Mouse (Mus musculus) heart, postnatal 0 days (tissue): ENCODE data around the gene Gm2310. TPM values are rescaled to one million over a fixed set of nuclear protein-coding genes. Genes with fewer than 3 reads are reported as not detected.
A peak's percentile ranks its signal among the peaks of the same experiment; 100 is the strongest.

Experiments used
- ATAC-seq: fragments of 200-750 bp; cut with Nextera tagmentation; 2 replicates; pipeline ENCODE4 v1.8.0; 2017; ENCODE audit warnings: low read depth, moderate number of reproducible peaks, moderate library complexity; ENCODE audit not compliant: insufficient read depth
- DNase-seq: peaks from one replicate; pipeline ENCODE4 v3.0.0-alpha.2; 2016; ENCODE audit warnings: low spot score
- H3K27ac ChIP-seq: fragments of 300-500 bp; sonication (generic); 2 replicates; pipeline ENCODE4 v1.5.1; 2014; ENCODE audit warnings: low read depth, mild to moderate bottlenecking
- H3K27me3 ChIP-seq: fragments of 300-500 bp; sonication (generic); 2 replicates; pipeline ENCODE4 v1.6.1; 2014; ENCODE audit warnings: low read length, mixed read lengths; ENCODE audit not compliant: control insufficient read depth, insufficient read depth
- H3K36me3 ChIP-seq: fragments of 300-500 bp; sonication (generic); replicated peaks from 2 replicates; pipeline ENCODE4 v1.6.1; 2014; ENCODE audit warnings: low read length, mixed read lengths; ENCODE audit not compliant: control insufficient read depth, insufficient read depth
- H3K4me1 ChIP-seq: fragments of 300-500 bp; sonication (generic); 2 replicates; pipeline ENCODE4 v1.6.1; 2014; ENCODE audit warnings: antibody characterized with exemption; ENCODE audit not compliant: control insufficient read depth, insufficient read depth
- H3K4me2 ChIP-seq: fragments of 300-500 bp; sonication (generic); 2 replicates; pipeline ENCODE4 v1.6.1; 2014; ENCODE audit warnings: low read depth, mild to moderate bottlenecking, low read length, moderate library complexity
- H3K4me3 ChIP-seq: fragments of 300-500 bp; sonication (generic); 2 replicates; pipeline ENCODE4 v1.5.1; 2014; ENCODE audit warnings: low read depth, low read length
- H3K9ac ChIP-seq: fragments of 300-500 bp; sonication (generic); replicated peaks from 2 replicates; pipeline ENCODE4 v1.6.1; 2014; ENCODE audit warnings: low read depth, low read length, mixed read lengths
- H3K9me3 ChIP-seq: fragments of 300-500 bp; sonication (generic); replicated peaks from 2 replicates; pipeline ENCODE4 v1.6.1; 2016; ENCODE audit warnings: low read length; ENCODE audit not compliant: control insufficient read depth
- CTCF ChIP-seq: IDR thresholded peaks from 2 replicates; pipeline ENCODE4 v1.5.1; 2016; ENCODE audit warnings: antibody characterized with exemption, control low read depth, low read depth
- EP300 ChIP-seq: IDR thresholded peaks from 2 replicates; pipeline ENCODE4 v1.6.1; 2016; ENCODE audit warnings: antibody characterized with exemption, low read depth
- WGBS: fragments of 180-500 bp; shearing (Covaris S2); extraction: QIAGEN DNeasy Blood & Tissue Kit; methylation state at CpG from one replicate; pipeline ENCODE4 v1.1.7; 2014; 5-methylcytosine and 5-hydroxymethylcytosine counted together
- polyA plus RNA-seq: library from polyadenylated mRNA; unstranded; fragments of >200 nt; fragmentation: Nextera tagmentation; extraction: Ambion mirVana; gene quantifications from 2 replicates; pipeline ENCODE4 v1.2.1, GENCODE M21; 2015
- total RNA-seq: library from RNA; depleted of rRNA; stranded (reverse); fragments of >200 nt; gene quantifications from 2 replicates; pipeline ENCODE4 v1.2.3, GENCODE M21; 2014; ENCODE audit warnings: low replicate concordance

Gene Gm2310
- total and polyA plus RNA-seq, 2 experiments from 2014 or later, result not detected

- no peaks in the 10 kb centered on the region for H3K27me3 ChIP-seq
- no peak overlapping the region for H3K9ac ChIP-seq
- no peak overlapping the region for H3K4me2 ChIP-seq
- H3K4me3 ChIP-seq, result no peak overlapping the region
- WGBS, result 70% methylated on average over 1 of the region's 1 CpGs
- no peaks in the 10 kb centered on the region for H3K36me3 ChIP-seq
- no peak overlapping the region for H3K27ac ChIP-seq
- H3K4me1 ChIP-seq, result peaks cover 4% of the 10 kb centered on the region; the same call in 1 of the 2 replicates
- ATAC-seq (no peak), DNase-seq (no peak)
- TF ChIP-seq EP300, result no peak
- no peaks in the 10 kb centered on the region for H3K9me3 ChIP-seq
Observed at GRCm38 (mm10) chr15:8563423-8564194, 43.9 kb upstream of the Gm2310 start.

GRCm38 (mm10) chr15:8562776-8563175, 43.0 kb upstream of the Gm2310 start:
- no peak for DNase-seq
- no peaks in the 10 kb centered on the region for H3K27me3 ChIP-seq
- no peak for ATAC-seq
- no peak overlapping the region for H3K4me2 ChIP-seq
- H3K9me3 ChIP-seq, result no peaks in the 10 kb centered on the region
- no peaks in the 10 kb centered on the region for H3K4me1 ChIP-seq
- H3K9ac ChIP-seq, result no peak overlapping the region
- WGBS, result 71% methylated on average over 7 of the region's 7 CpGs
- TF ChIP-seq CTCF (no peak), EP300 (no peak)
- no peaks in the 10 kb centered on the region for H3K36me3 ChIP-seq
- no peak overlapping the region for H3K27ac ChIP-seq
- no peak overlapping the region for H3K4me3 ChIP-seq

DNA sequence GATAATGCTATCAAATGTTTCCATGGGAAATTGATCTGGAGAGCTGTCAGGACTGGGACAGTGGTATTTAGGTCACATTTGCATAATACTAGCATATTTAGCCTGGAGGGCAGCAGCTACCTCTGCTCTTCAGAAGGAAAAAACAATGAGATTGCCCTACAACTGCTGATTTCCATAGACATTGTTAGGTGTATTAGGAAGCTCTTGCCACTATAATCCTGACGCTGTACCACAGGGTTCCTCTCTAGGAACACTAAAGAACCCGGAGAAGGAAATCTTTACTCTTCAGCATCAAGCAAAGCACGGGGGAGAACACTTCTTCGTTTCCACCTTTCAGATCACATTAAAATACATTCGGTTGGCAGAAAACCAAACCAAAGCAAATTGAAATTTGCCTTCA, 11.4 kb upstream of the Gm2310 start:
- Histone ChIP-seq H3K27me3 (no peaks in the 10 kb centered on the region), H3K4me1 (no peaks in the 10 kb centered on the region), H3K9ac (no peak overlapping the region), H3K27ac (no peak overlapping the region), H3K4me3 (no peak overlapping the region), H3K4me2 (no peak overlapping the region), H3K9me3 (no peaks in the 10 kb centered on the region), H3K36me3 (no peaks in the 10 kb centered on the region)
- ATAC-seq (no peak), DNase-seq (no peak)
- no peak for TF ChIP-seq CTCF
- no peak for TF ChIP-seq EP300
- 84% methylated on average over 5 of the region's 5 CpGs for WGBS

GRCm38 (mm10) chr15:8512957-8513356, 6.8 kb downstream of the Gm2310 start:
- Histone ChIP-seq H3K36me3 (no peaks in the 10 kb centered on the region), H3K9me3 (no peaks in the 10 kb centered on the region), H3K9ac (no peak overlapping the region), H3K4me1 (no peaks in the 10 kb centered on the region), H3K27ac (no peak overlapping the region), H3K4me2 (no peak overlapping the region), H3K27me3 (no peaks in the 10 kb centered on the region), H3K4me3 (no peak overlapping the region)
- 75% methylated on average over 5 of the region's 5 CpGs for WGBS
- no peak for TF ChIP-seq CTCF
- TF ChIP-seq EP300, result no peak
- DNase-seq (no peak), ATAC-seq (no peak)

- WGBS, result 53% methylated on average over 9 of the region's 9 CpGs
- TF ChIP-seq CTCF, result no peak
- ATAC-seq (no peak), DNase-seq (no peak)
- H3K4me1 ChIP-seq, result no peaks in the 10 kb centered on the region
- H3K27ac ChIP-seq, result peak overlapping the region; percentile 53; the same call in 1 of the 2 replicates
- no peaks in the 10 kb centered on the region for H3K36me3 ChIP-seq
- H3K4me2 ChIP-seq, result peak overlapping the region; percentile 10; the same call in 1 of the 2 replicates
- H3K4me3 ChIP-seq, result 0 out of 2 replicates have a peak overlapping the region, but pooled peaks have one; percentile 9
- no peaks in the 10 kb centered on the region for H3K9me3 ChIP-seq
- H3K9ac ChIP-seq, result no peak overlapping the region
- no peaks in the 10 kb centered on the region for H3K27me3 ChIP-seq
Observed at GRCm38 (mm10) chr15:8511861-8512260, 7.9 kb downstream of the Gm2310 start.

DNA sequence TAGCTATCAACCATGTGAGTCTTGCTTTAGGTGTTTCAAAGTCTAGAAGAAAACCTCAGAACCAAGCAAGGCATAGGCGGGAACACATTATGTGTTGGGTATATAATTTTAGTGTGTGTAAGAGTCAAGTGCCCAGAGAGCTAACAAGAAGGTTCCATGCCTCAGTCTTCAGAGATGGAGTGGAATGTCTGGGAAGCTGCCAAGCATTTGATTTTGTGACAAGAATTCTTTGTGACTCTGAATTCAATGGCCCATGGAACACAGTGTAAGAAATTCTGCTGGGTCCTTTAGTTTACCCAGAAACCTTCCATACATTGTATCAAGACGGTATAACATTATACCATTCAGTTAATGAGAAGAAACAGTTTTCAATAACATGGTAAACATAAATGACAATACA, 17.3 kb downstream of the Gm2310 start:
- TF ChIP-seq CTCF (no peak), EP300 (no peak)
- DNase-seq, result no peak
- no peak overlapping the region for H3K9ac ChIP-seq
- H3K4me1 ChIP-seq, result no peaks in the 10 kb centered on the region
- no peak for ATAC-seq
- 71% methylated on average over 2 of the region's 2 CpGs for WGBS
- no peaks in the 10 kb centered on the region for H3K27me3 ChIP-seq
- H3K9me3 ChIP-seq, result no peaks in the 10 kb centered on the region
- H3K4me3 ChIP-seq, result no peak overlapping the region
- no peak overlapping the region for H3K4me2 ChIP-seq
- H3K27ac ChIP-seq, result no peak overlapping the region
- H3K36me3 ChIP-seq, result no peaks in the 10 kb centered on the region
